Mouse (Mus musculus): ENCODE measurements around the gene Tmem54.

DNA sequence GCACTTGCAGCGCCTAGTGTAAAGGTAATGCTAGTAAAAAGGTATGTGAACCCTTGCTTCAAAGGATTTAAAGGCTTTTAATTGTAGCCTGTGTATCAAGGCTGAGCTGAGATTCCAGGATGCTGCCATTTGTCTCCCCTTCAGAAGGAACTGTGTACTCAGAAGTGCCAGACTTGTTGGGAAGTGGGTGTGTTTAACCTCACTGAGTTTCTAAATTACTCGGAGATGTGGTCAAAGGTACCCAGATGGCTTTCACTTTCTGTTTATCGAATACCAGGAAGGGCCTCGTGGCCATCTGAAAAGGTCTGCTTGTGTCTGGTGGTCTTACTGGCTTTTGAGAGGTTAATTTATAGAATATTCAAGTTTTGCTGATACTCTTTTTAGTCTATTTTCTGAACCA, 45.4 kb upstream of the Tmem54 start:
- TF ChIP-seq CTCF (IDR thresholded peaks at IDR 0.05; ENCODE audit: borderline replicate concordance, control insufficient read depth, extremely low read depth, insufficient read depth, low read length, poor library complexity) (no peak), POLR2A (IDR thresholded peaks at IDR 0.05; ENCODE audit: control insufficient read depth, extremely low read depth, insufficient read depth, low read length, poor library complexity) (no peak)

Measured in thymus, adult 2 months (tissue).